Mouse (Mus musculus): ENCODE results near the gene Dnmt3l. TPM values are rescaled to one million over a fixed set of nuclear protein-coding genes. Genes with fewer than 3 reads are reported as not detected.

Dnmt3l gene
- not detected for total RNA-seq (2023)

DNA sequence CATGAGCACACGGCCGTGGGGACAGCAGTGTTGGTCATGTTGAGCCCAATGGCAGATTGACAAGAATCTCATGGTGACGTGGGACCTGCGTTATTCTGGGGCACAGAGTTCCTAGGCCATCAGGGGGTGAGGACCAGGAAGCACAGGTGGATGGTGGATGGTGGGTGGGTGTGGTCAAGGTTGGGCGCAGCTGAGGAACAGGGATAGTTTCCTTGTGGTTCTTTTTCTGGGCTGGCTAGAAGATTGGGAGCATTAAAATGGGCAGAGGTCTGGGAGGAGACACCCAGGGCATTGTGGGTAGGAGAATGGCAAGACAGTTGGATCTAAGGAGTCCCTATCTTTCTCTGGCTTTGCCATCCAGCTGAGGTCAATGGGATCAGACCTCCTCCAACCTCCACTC, at the start of gene Dnmt3l:
Dnmt3l (plus strand) TSS at position 301 of the 400 bp plus-strand sequence.

DNA sequence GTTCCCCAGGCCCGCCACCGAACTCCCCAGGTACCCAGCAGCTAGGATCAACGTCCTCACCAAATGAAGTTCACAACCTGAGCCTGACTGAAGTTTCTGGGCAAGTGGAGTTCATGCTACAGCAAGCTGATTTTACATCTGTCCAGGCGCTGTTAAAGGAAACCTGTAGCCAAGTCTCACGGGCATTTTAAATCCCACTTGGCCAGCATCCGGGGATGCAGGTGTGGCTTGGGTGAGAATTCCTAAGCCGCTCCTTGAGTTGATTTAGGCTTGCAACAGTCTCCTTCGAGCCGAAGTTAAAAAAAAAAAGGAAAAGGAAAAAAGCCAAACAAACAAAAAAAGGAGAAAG, 31.8 kb upstream of the Dnmt3l start, which contains the start of gene Pfkl:
Pfkl (minus strand) TSS at position 139 of the 349 bp plus-strand sequence.

DNA sequence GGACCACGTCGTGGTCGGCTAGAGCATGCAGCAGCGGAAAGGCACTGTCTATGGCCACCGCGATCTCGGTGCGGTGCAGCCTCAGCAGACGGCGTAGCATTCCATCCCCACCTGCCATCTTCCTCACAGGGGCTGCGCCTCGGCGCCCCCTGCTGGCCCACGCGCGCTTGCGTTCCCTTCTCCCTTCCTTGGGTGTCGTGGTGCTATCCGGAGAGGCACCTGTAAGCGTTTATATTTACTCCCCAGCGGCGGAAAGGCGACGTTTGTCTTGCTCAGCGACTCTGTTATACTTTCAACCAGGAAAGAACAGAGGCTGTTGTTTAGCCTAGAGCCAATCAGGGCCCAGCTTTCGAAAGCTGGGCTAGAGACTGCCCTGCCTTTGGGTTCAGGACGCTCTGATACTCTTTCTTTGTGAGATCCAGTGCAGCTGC, 1.7 kb downstream of the Dnmt3l start, which contains the start of gene Aire:
Aire (minus strand) TSS at position 205 of the 431 bp plus-strand sequence.

DNA sequence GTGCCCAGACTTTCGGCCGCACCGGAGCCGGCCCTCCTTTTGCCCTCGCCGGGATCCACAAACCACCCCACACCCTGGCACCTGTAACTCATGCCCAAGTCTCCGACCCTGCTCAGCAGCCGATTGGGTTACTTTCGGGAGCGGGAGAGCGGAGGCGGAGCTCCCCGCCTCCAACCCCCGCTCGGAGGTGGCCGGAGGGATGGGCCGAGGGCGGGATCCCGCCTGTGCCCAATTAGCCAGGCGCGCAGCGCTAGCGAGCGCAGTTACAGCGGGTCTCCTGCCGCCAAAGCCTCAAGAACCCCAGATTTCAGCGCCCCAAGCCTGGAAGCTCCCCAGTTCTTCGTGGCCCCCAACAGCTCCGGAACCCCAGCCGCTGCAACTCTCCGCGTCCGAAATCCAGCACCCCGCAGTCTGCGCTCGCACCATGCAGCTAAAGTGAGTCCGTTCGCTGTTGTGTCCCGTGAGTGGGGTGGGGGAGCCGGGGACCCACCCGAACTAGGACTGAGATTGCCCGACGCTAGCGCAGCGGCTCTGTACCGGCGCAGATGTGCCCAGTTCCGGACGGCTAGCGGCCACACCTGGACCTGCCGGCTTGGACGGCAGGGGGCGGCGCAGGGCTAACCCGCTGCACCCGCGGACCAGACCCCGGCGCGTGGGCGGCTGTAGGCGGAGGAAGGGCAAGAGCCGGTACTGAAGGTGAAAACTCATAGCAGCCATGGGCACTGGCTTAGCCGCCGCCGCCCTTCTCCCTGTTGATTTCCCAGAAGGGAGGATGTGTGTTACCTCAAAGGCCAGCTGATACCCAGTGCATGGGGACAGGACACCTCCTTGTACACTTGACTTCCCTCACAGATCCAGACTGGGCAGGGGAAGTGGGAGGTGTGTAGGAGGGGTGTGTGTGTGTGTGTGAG, 27.6 kb downstream of the Dnmt3l start, which contains the start of gene Icosl:
Icosl (plus strand) TSS at position 202 of the 911 bp plus-strand sequence.

Other genes with a start within 250 kb of the Dnmt3l start
- gene Gm9639, start 246.9 kb upstream of the Dnmt3l start, total RNA-seq (2023): not detected
- gene Gm19668, start 242.8 kb upstream of the Dnmt3l start, total RNA-seq (2023): not detected
- gene Gm9507, start 230.1 kb upstream of the Dnmt3l start, total RNA-seq (2023): not detected
- not detected for gene Gm2696, start 227.3 kb upstream of the Dnmt3l start, total RNA-seq (2023)
- gene Krtap10-4, start 214.9 kb upstream of the Dnmt3l start, total RNA-seq (2023): not detected
- gene Krtap10-10, start 206.0 kb upstream of the Dnmt3l start, total RNA-seq (2023): not detected
- not detected for gene Gm36176, start 195.1 kb upstream of the Dnmt3l start, total RNA-seq (2023)
- gene Gm10318, start 189.1 kb upstream of the Dnmt3l start, total RNA-seq (2023): not detected
- not detected for gene Gm3285, start 180.0 kb upstream of the Dnmt3l start, total RNA-seq (2023)
- gene Lrrc3, start 139.4 kb upstream of the Dnmt3l start, total RNA-seq (2023): under 1 TPM in 1 of 2 experiments, not detected in 1; 0.20 TPM
- 10 to 100 TPM; 22.2 to 34.6 TPM for gene Trpm2, start 71.4 kb upstream of the Dnmt3l start, total RNA-seq (2023)
- 10 to 100 TPM; 12.2 to 15.5 TPM for gene 1810043G02Rik, start 63.4 kb upstream of the Dnmt3l start, total RNA-seq (2023)
- 10 to 100 TPM; 88.5 to 94.7 TPM for gene Pfkl, start 31.9 kb upstream of the Dnmt3l start, total RNA-seq (2023)
- 1 to 10 TPM; 1.5 to 2.3 TPM for gene Aire, start 1.7 kb downstream of the Dnmt3l start, total RNA-seq (2023)
- 100 to 1,000 TPM; 295 to 378 TPM for gene Icosl, start 27.4 kb downstream of the Dnmt3l start, total RNA-seq (2023)
- 10 to 100 TPM; 46.4 to 52.8 TPM for gene D10Jhu81e, start 127.8 kb downstream of the Dnmt3l start, total RNA-seq (2023)
- 10 to 100 TPM; 27.0 to 27.2 TPM for gene Pwp2, start 143.2 kb downstream of the Dnmt3l start, total RNA-seq (2023)
- gene Trappc10, start 202.7 kb downstream of the Dnmt3l start, total RNA-seq (2023): 10 to 100 TPM; 69.3 to 70.7 TPM